Mouse (Mus musculus): Measurements from ENCODE around the gene Dvl1.

Gene Dvl1

GRCm38 (mm10) chr4:155846871-155847578, at the start of gene Dvl1:
Gene Dvl1 (plus strand): TSS chr4:155847402.
- peak; percentile 86 to 92 for DNase-seq (ENCODE audit: low spot score in 2 of 2)

GRCm38 (mm10) chr4:155802075-155802474, 45.1 kb upstream of the Dvl1 start:
- no peak for DNase-seq (ENCODE audit: low spot score in 2 of 2)

GRCm38 (mm10) chr4:155802741-155803339, 44.4 kb upstream of the Dvl1 start, which contains the start of gene Mrpl20:
Gene Mrpl20 (plus strand): TSS chr4:155802878.
- no peak for DNase-seq (ENCODE audit: low spot score in 2 of 2)

- DNase-seq (ENCODE audit: low spot score in 2 of 2) = peak; percentile 95 to 97
Measured at GRCm38 (mm10) chr4:155803340-155804041, 43.7 kb upstream of the Dvl1 start.

- DNase-seq (ENCODE audit: low spot score in 2 of 2) = no peak
Measured at GRCm38 (mm10) chr4:155807841-155808240, 39.4 kb upstream of the Dvl1 start.

- peak; percentile 91 to 93 for DNase-seq (ENCODE audit: low spot score in 2 of 2)
Measured at GRCm38 (mm10) chr4:155811929-155812664, 35.1 kb upstream of the Dvl1 start, which contains the start of gene Ccnl2. Gene Ccnl2 (plus strand): TSS chr4:155812489.

- DNase-seq (ENCODE audit: low spot score in 2 of 2) = no peak
Measured at GRCm38 (mm10) chr4:155812665-155813181, 34.5 kb upstream of the Dvl1 start.

- DNase-seq (ENCODE audit: low spot score in 2 of 2) = no peak
Measured at GRCm38 (mm10) chr4:155817533-155817932, 29.7 kb upstream of the Dvl1 start.

- DNase-seq (ENCODE audit: low spot score in 2 of 2) = no peak
Measured at GRCm38 (mm10) chr4:155821025-155821424, 26.2 kb upstream of the Dvl1 start.

- no peak for DNase-seq (ENCODE audit: low spot score in 2 of 2)
Measured at GRCm38 (mm10) chr4:155823443-155823842, 23.8 kb upstream of the Dvl1 start.

GRCm38 (mm10) chr4:155829866-155830265, 17.3 kb upstream of the Dvl1 start:
- DNase-seq (ENCODE audit: low spot score in 2 of 2) = no peak

GRCm38 (mm10) chr4:155830596-155830995, 16.6 kb upstream of the Dvl1 start:
- no peak for DNase-seq (ENCODE audit: low spot score in 2 of 2)

- DNase-seq (ENCODE audit: low spot score in 2 of 2) = peak; percentile 94 to 97
Measured at GRCm38 (mm10) chr4:155831205-155831766, 15.9 kb upstream of the Dvl1 start, which contains the start of gene Aurkaip1. Gene Aurkaip1 (plus strand): TSS chr4:155831272.

- no peak for DNase-seq (ENCODE audit: low spot score in 2 of 2)
Measured at GRCm38 (mm10) chr4:155831831-155832230, 15.4 kb upstream of the Dvl1 start.

GRCm38 (mm10) chr4:155832321-155832720, 14.9 kb upstream of the Dvl1 start:
- DNase-seq (ENCODE audit: low spot score in 2 of 2) = no peak

- no peak for DNase-seq (ENCODE audit: low spot score in 2 of 2)
Measured at GRCm38 (mm10) chr4:155833234-155833633, 14.0 kb upstream of the Dvl1 start.

GRCm38 (mm10) chr4:155833836-155834235, 13.4 kb upstream of the Dvl1 start:
- peak; percentile 60 to 74 for DNase-seq (ENCODE audit: low spot score in 2 of 2)

- DNase-seq (ENCODE audit: low spot score in 2 of 2) = no peak
Measured at GRCm38 (mm10) chr4:155837404-155838010, 9.7 kb upstream of the Dvl1 start.

GRCm38 (mm10) chr4:155838187-155839153, 8.7 kb upstream of the Dvl1 start:
- no peak for DNase-seq (ENCODE audit: low spot score in 2 of 2)

- no peak for DNase-seq (ENCODE audit: low spot score in 2 of 2)
Measured at GRCm38 (mm10) chr4:155839483-155839910, 7.7 kb upstream of the Dvl1 start, which contains the start of gene Mxra8. Gene Mxra8 (plus strand): TSS chr4:155839680.
